Mouse (Mus musculus) forebrain, postnatal 0 days (tissue): ENCODE results near the gene Srpk2. TPM values are rescaled to one million over a fixed set of nuclear protein-coding genes. Genes with fewer than 3 reads are reported as not detected.

Experiments
- ATAC-seq: fragments of 200-750 bp; cut with Nextera tagmentation; 2 replicates; pipeline ENCODE4 v1.8.0; 2017; ENCODE audit warnings: mild to moderate bottlenecking, moderate library complexity
- DNase-seq: peaks from one replicate; pipeline ENCODE4 v3.0.0-alpha.2; 2015
- H3K27ac ChIP-seq: fragments of 300-500 bp; sonication (generic); 2 replicates; pipeline ENCODE4 v1.5.1; 2014; ENCODE audit warnings: low read depth, mild to moderate bottlenecking, antibody characterized with exemption, low read length, moderate library complexity, mixed read lengths
- H3K27me3 ChIP-seq: fragments of 300-500 bp; sonication (generic); 2 replicates; pipeline ENCODE4 v1.6.1; 2014; ENCODE audit warnings: mild to moderate bottlenecking, low read length, mixed read lengths; ENCODE audit not compliant: insufficient read depth
- H3K36me3 ChIP-seq: fragments of 300-500 bp; sonication (generic); 2 replicates; pipeline ENCODE4 v1.6.1; 2014; ENCODE audit warnings: mild to moderate bottlenecking, moderate library complexity; ENCODE audit not compliant: insufficient read depth
- H3K4me1 ChIP-seq: fragments of 300-500 bp; sonication (generic); 2 replicates; pipeline ENCODE4 v1.6.1; 2014; ENCODE audit warnings: antibody characterized with exemption; ENCODE audit not compliant: insufficient read depth
- H3K4me2 ChIP-seq: fragments of 300-500 bp; sonication (generic); 2 replicates; pipeline ENCODE4 v1.6.1; 2014; ENCODE audit warnings: low read depth, mild to moderate bottlenecking, moderate library complexity
- H3K4me3 ChIP-seq: fragments of 300-500 bp; sonication (generic); 2 replicates; pipeline ENCODE4 v1.5.1; 2014; ENCODE audit warnings: low read depth, low read length, mixed read lengths
- H3K9ac ChIP-seq: fragments of 300-500 bp; sonication (generic); 2 replicates; pipeline ENCODE4 v1.6.1; 2014; ENCODE audit warnings: mild to moderate bottlenecking
- H3K9me3 ChIP-seq: fragments of 300-500 bp; sonication (generic); 2 replicates; pipeline ENCODE4 v1.6.1; 2016; ENCODE audit warnings: low read length
- CTCF ChIP-seq: sonication (generic); IDR thresholded peaks from 2 replicates; pipeline ENCODE4 v1.5.1; 2016; ENCODE audit warnings: antibody characterized with exemption, control low read depth, low read depth
- WGBS: fragments of 180-500 bp; shearing (Covaris S2); extraction: QIAGEN DNeasy Blood & Tissue Kit; methylation state at CpG from one replicate; pipeline ENCODE4 v1.1.7; 2014; 5-methylcytosine and 5-hydroxymethylcytosine counted together
- polyA plus RNA-seq: library from polyadenylated mRNA; unstranded; fragments of >200 nt; fragmentation: Nextera tagmentation; extraction: Ambion mirVana; gene quantifications from 2 replicates; pipeline ENCODE4 v1.2.1, GENCODE M21; 2015
- total RNA-seq: library from RNA; depleted of rRNA; stranded (reverse); fragments of >200 nt; gene quantifications from 2 replicates; pipeline ENCODE4 v1.2.3, GENCODE M21; 2014

Gene Srpk2
- total and polyA plus RNA-seq, 2 experiments from 2014 or later, result 88.8 to 144 TPM

DNA sequence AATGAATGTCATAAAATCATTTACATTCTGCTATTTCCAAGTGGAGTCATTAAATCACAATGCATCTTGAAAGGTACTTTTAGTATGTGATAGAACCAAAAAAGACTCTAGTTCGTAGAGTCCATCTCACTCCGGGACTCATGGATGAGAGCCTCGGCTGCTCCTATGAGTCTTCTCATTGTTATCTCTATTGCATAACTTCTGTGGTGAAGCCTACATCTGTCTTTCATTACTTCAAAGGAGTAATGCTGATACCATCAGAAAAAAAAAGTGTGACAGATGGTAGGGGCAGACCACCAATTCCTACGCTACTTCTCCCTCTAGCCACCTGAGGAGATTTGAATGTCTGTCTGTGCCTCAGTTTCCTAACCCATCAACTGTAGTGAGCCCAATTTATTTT, 986 bp downstream of the Srpk2 start:
- H3K9me3 ChIP-seq, result no peaks in the 10 kb centered on the region
- ATAC-seq, result no peak
- WGBS, result 82% methylated on average over 4 of the region's 4 CpGs

DNA sequence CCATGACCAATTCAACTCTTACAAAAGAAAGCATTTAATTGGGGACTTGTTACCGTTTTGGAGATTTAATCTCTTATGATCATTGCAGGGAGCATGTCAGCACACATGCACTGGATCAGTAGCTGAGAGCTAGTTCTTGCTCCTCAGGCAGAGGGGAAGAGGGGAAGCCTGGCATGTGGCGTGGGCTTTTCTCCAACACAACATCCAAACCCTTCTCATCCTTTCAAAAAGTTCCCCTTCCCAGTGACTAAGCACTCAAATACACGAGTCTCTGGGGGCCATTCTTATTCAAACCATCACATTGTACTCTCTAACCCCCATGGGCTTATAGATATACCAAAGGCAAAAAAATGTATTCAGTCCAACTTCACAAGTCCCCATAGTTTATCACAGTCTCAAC, 5.4 kb downstream of the Srpk2 start:
- Histone ChIP-seq H3K4me3 (no peak overlapping the region), H3K27ac (no peak overlapping the region), H3K36me3 (no peaks in the 10 kb centered on the region), H3K9me3 (no peaks in the 10 kb centered on the region), H3K4me2 (no peak overlapping the region), H3K9ac (no peak overlapping the region), H3K4me1 (no peaks in the 10 kb centered on the region), H3K27me3 (no peaks in the 10 kb centered on the region)
- TF ChIP-seq CTCF, result no peak
- DNase-seq, result no peak
- WGBS, result 55% methylated on average over 3 of the region's 3 CpGs
- ATAC-seq, result no peak

More for the DNA sequence above, 986 bp downstream of the Srpk2 start:
- Histone ChIP-seq H3K9ac (no peak overlapping the region), H3K4me1 (no peaks in the 10 kb centered on the region), H3K27ac (no peak overlapping the region), H3K4me2 (no peak overlapping the region), H3K27me3 (no peaks in the 10 kb centered on the region), H3K4me3 (no peak overlapping the region), H3K36me3 (no peaks in the 10 kb centered on the region)
- DNase-seq, result no peak
- TF ChIP-seq CTCF, result no peak

DNA sequence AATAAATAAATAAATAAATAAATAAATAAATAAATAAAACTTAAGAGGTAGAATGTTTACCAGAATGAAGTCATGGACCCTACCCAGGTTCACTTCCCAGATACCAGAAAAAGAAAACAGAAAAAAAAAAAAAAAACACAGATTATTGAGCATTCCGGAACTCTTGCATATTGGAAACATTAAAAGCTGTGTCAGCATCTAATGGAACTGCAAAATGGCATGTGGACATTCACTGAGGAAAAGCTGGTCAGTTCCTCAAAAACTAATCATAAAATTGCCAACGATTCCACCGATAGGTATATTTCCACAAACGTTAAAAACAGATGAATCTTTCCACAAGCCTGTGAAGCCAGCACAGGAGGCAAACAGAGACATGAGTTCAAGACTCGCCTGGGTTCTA, 6.5 kb downstream of the Srpk2 start:
- Histone ChIP-seq H3K27me3 (no peaks in the 10 kb centered on the region), H3K9me3 (no peaks in the 10 kb centered on the region), H3K4me1 (no peaks in the 10 kb centered on the region), H3K4me3 (no peak overlapping the region), H3K36me3 (no peaks in the 10 kb centered on the region), H3K9ac (no peak overlapping the region), H3K4me2 (no peak overlapping the region), H3K27ac (no peak overlapping the region)
- ATAC-seq (no peak), DNase-seq (no peak)
- WGBS, result 94% methylated on average over 5 of the region's 5 CpGs
- no peak for TF ChIP-seq CTCF

DNA sequence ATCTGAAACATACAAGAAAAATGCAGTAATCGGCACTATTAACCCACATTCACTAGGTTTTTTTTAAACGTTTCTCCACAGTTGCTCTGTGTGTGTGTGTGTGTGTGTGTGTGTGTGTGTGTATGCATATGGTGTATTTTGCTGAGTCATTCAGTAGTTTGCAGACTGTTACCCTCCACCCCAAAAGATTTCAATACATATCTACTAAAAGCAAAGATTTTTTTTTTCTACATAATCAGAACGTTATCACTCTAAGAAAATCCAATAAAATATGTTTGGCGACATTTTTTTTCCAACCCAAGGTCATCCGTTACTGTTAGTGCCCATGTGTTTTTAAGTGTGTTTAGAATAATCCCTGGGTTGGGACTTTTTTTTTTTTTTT, 7.4 kb downstream of the Srpk2 start:
- H3K27me3 ChIP-seq, result no peaks in the 10 kb centered on the region
- no peak overlapping the region for H3K4me2 ChIP-seq
- H3K9ac ChIP-seq, result no peak overlapping the region
- no peaks in the 10 kb centered on the region for H3K36me3 ChIP-seq
- H3K9me3 ChIP-seq, result no peaks in the 10 kb centered on the region
- H3K4me1 ChIP-seq, result no peaks in the 10 kb centered on the region
- no peak overlapping the region for H3K4me3 ChIP-seq
- DNase-seq (no peak), ATAC-seq (no peak)
- 83% methylated on average over 5 of the region's 5 CpGs for WGBS
- no peak overlapping the region for H3K27ac ChIP-seq
- no peak for TF ChIP-seq CTCF

DNA sequence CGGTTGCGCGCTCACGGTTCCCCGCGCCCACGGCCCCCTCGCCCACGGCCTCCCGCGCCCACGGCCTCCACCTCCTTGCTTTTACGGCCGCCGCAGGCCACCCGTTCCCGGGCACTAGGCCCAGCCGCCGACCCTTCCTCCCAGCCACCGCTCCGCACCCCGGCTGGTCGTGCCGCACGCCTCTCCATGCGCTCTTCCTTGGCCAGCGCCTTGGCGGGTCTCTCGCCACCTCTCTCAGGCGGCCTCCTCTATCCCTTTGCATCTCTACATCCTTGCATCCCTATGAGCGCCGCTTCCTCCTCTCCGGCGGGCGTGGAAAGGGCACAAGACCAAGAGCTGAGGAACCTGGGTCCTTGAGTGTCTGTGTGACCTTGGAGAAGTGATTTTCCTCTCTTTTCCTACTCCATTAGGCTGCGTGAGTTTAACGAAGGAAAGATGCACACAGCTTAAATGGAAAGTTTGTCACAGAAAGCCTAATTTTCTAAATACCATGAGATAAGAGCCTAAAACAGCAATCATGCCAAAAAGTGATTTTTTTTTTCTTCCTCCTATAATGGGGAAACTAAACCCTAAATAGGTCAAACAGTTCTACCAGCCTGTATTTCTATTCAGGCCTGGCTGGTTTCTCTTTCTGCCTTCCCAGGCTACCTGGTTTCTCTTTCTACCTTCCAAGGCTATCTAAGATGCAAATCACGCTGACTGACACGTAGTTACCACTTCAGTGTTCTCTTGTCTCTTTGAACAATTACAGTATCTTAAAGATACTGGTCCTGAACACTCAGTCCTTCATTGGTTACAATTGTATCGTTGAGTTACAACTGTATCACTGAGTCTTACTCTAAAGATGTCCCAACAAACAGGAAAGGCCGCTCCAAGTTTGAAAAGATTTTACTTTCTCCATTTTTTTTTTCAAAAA, 8.0 kb downstream of the Srpk2 start:
- H3K4me2 ChIP-seq, result peak overlapping the region; percentile 82
- no peaks in the 10 kb centered on the region for H3K9me3 ChIP-seq
- DNase-seq (peak; percentile 69), ATAC-seq (peak; percentile 65)
- peak overlapping the region; percentile 89 for H3K27ac ChIP-seq
- TF ChIP-seq CTCF, result no peak
- peak overlapping the region; percentile 85 for H3K4me3 ChIP-seq
- no peaks in the 10 kb centered on the region for H3K27me3 ChIP-seq
- 13% methylated on average over 28 of the region's 41 CpGs for WGBS
- H3K4me1 ChIP-seq, result no peaks in the 10 kb centered on the region
- H3K9ac ChIP-seq, result peak overlapping the region; percentile 84
- H3K36me3 ChIP-seq, result no peaks in the 10 kb centered on the region

DNA sequence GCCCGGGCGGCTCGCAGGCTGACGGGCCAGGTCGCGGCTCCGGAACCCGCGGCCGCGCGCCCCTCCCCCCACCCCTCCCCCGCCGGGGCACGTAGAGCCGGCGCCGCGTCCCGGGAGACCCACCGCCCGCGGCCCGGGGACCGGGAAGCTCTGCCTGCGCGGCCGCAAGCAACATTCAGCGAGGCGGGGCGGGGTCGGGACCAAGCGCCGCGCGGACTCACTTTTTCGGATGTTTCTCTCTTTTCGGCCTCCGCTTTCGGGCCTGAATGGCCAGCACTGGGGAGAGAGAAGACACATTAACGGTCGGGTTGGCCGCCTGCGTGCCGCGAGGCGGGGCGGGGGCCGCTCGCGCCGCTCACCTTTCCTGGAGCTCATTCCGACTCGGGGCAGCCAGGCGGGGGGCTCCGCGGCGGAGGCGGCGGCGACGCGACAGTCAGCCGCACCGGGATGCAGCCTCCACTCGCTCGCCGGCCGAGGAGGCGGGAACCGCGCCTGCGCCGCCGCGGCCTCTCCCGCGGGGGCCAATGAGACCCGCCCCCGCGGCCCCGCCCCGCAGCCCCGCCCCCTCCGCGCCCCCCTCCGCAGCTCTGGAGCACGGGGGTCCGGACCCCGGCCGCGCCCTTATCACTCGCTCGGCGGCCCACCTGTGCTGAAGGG, 8.8 kb downstream of the Srpk2 start:
- DNase-seq, result peak; percentile 87
- Histone ChIP-seq H3K4me3 (peak overlapping the region; percentile 85), H3K4me1 (no peaks in the 10 kb centered on the region), H3K27me3 (no peaks in the 10 kb centered on the region), H3K27ac (peak overlapping the region; percentile 89), H3K4me2 (peak overlapping the region; percentile 82), H3K9me3 (no peaks in the 10 kb centered on the region), H3K36me3 (no peaks in the 10 kb centered on the region), H3K9ac (peak overlapping the region; percentile 84)
- under 1% methylated on average over 48 of the region's 95 CpGs for WGBS
- peak; percentile 91 for ATAC-seq
- no peak for TF ChIP-seq CTCF
